Mouse (Mus musculus): ENCODE results near the gene Pitx3.
"Not testable (repeated sequence)": the region's sequence is repeated elsewhere in the genome, so short reads cannot be mapped to it uniquely, and the experiment has no call there.

The Pitx3 gene

GRCm38 (mm10) chr19:46131694-46132525, 16.2 kb downstream of the Pitx3 start, which contains the start of gene Elovl3:
Elovl3 (plus strand) TSS chr19:46131897.
- no peak for DNase-seq (ENCODE audit: low read depth, low spot score)

DNA sequence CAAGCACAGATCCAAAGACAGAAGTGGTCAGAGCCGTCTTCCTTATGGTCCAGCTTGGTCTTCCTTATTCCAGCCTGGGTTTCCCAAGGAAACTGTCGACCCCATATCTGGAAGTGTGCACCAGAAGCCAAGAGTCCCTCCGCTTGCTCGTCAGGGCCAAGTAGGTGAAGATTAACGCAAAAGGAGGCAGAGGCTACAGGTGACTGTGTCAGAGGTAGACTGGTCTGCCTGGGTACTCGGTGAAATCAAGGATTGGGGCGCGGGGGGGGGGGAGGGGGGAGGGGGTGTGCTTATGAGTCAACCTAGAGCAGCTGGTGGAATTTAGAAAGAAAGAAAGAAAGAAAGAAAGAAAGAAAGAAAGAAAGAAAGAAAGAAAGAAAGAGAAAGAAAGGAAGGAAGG, 16.8 kb downstream of the Pitx3 start:
- DNase-seq (ENCODE audit: low read depth, low spot score): no peak

- not testable (repeated sequence) for DNase-seq (ENCODE audit: low read depth, low spot score)
Observed at GRCm38 (mm10) chr19:46129737-46130136, 18.4 kb downstream of the Pitx3 start.

- no peak for DNase-seq (ENCODE audit: low read depth, low spot score)
Observed at GRCm38 (mm10) chr19:46126301-46126700, 21.8 kb downstream of the Pitx3 start.

GRCm38 (mm10) chr19:46124651-46125050, 23.5 kb downstream of the Pitx3 start:
- DNase-seq (ENCODE audit: low read depth, low spot score): no peak

- DNase-seq (ENCODE audit: low read depth, low spot score): no peak
Observed at GRCm38 (mm10) chr19:46123876-46124275, 24.2 kb downstream of the Pitx3 start.

- DNase-seq (ENCODE audit: low read depth, low spot score): no peak
Observed at GRCm38 (mm10) chr19:46120872-46121271, 27.3 kb downstream of the Pitx3 start.

DNA sequence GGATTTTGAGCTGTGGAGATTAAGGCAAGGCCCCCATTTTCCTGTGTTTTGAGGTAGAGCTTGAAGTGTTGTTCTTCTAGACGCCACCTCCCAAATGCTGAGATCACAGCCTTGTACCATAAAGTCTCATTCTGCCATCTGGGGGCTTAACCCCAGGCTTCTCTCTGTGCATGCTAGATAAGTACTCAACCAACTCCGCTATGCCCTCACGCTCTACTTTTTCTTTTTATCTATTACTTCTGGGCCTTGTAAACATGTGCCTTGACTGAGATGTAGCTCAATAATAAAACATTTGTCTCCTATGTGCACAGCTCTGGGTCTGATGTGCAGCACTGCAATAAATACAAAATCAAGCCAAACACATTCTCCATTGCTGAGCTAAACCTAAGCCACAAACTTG, 28.7 kb downstream of the Pitx3 start:
- DNase-seq (ENCODE audit: low read depth, low spot score): no peak

DNA sequence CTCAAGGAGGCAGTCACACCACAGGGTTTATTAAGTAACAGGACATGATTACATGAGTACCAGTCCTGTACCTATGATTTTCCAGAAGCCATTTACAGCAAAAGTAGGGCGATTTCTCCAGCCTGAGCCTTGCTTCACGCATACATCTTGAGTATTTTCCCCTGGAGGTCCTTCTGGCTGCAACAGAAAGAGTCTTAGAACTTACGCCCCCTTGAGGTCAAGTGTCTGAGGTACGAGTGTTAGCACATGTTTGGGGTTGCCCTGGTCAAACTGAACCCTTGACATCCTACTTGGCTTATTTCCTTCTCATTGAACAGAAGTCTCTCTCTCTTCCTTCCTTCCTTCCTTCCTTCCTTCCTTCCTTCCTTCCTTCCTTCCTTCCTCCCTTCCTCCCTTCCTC, 33.5 kb downstream of the Pitx3 start:
- DNase-seq (ENCODE audit: low read depth, low spot score): no peak

DNA sequence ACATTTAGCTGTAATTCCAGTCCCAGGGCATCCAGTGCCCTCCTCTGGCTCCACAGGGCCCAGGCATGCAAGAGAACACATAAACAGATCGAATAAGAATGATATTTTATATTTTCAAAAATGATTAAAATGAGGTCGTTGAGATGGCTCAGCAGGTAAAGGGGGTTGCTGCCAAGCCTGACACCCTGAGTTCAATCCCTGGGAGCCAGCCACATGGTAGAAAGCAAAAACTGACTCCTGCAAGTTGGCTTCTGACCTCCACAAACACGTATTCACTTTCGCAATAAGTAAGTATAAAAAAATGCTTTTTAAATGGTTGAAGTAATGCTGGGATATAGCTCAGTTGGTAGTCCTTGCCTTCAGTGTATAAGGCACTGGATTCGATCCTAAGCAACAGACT, 37.3 kb downstream of the Pitx3 start:
- DNase-seq (ENCODE audit: low read depth, low spot score): no peak

DNA sequence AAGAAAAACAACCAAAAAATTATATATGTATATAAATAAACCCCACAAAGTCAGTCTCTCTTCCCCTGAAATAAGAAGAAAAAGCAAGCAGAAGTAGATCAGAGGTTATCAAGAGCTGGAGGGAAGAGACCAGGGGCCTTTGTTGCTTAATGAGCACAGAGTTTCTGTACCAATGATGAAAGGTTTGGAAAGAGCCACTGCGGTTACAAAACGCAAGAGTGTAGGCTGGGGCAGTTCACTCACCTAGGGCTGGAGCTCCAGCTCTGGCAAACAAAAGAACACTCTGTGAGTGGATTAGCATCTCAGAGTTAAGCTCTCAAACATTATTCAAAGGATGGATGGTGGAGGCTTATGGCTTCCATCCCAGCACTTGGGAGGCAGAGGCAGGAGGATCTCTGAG, 37.9 kb downstream of the Pitx3 start:
- DNase-seq (ENCODE audit: low read depth, low spot score): no peak

GRCm38 (mm10) chr19:46104187-46104557, 44.0 kb downstream of the Pitx3 start:
- DNase-seq (ENCODE audit: low read depth, low spot score): no peak

DNA sequence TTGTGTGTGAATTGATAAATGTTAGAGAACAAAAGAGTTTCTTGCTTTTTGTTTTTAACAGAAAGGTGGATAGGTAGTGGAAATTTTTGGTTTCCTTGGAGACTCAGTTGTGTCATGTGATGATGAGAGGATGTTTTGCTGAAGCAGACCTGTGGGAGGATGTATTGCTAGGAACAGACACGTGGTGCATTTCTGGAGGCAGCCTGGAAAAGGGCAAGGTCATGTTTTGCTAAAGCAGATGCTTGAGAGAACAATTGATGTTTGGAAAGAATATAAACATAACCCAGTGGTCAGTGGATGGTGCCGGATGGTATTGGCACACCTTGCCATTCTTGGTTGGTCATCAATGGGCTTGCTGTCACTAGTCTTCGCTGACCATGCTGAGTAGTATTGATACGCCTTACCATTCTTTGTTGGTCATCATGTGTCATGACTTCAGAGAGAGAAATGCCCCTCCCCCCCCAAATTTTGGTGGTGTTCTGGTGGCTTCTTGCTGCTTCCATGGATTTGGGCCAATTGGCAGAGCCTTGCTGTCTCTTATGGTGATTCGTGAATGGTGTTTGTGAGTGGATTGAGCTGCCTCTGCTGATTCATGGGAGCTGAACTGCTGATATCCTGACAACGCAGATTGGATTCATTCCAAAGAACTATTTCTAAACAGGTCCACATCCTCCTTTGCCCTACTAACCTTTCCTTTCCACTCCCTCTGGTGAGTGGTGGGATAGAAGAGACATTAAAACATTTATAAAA, 44.5 kb downstream of the Pitx3 start:
- DNase-seq (ENCODE audit: low read depth, low spot score): no peak

DNA sequence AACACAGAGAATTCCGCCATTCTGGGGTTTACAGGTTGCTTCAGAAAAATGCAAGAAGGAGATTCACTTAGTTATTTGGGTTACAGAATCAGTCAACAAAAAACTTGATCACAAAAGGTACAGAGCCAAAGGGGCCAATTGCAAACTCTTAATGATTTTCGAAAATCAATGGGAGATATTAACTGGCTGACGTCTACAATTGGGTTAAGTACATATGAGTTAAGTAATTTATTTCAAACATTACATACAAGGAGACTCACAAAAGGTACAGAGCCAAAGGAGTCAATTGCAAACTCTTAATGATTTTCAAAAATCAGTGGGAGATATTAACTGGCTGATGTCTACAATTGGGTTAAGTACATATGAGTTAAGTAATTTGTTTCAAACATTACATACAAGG, 48.6 kb downstream of the Pitx3 start:
- no peak for DNase-seq (ENCODE audit: low read depth, low spot score)

DNA sequence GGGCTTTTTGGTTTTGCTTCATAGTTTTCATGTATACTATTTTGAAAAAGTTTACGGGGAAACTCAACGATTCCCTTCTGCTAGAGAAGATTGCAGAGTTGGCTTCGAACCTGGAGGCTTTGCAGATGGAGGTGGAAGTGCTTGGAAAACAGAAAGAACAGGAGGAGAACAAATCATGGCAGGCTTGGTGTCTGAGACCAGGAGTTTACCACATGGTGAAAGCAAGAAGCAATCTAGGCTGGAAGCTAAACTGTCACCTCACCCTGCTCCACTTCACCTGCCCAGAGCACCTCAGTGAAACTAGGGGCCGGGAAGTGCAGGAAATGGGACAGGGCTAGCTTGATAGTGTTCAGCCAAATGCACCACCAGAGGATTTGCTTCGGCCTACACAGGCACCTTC, 51.7 kb downstream of the Pitx3 start:
- no peak for DNase-seq (ENCODE audit: low read depth, low spot score)

- DNase-seq (ENCODE audit: low read depth, low spot score): no peak
Observed at GRCm38 (mm10) chr19:46095291-46095690, 52.8 kb downstream of the Pitx3 start.

DNA sequence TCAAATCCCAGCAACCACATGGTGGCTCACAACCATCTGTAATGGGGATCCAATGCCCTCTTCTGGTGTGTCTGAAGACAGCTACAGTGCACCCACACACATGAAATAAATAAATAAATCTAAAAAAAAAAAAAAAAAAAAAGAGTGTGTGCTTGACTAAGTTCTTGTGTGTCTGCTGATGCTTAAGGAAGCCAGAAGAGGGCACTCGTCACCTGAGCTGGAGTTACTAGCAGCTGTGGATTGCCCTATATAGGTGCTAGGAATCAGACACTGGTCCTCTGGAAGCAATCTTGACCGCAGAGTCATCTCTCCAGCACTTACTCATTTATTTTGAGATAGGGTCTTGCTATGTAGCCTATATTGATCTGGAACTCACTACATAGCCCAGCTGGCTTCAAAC, 54.0 kb downstream of the Pitx3 start:
- peak; percentile 51 for DNase-seq (ENCODE audit: low read depth, low spot score)

GRCm38 (mm10) chr19:46091641-46092040, 56.5 kb downstream of the Pitx3 start:
- no peak for DNase-seq (ENCODE audit: low read depth, low spot score)

- DNase-seq (ENCODE audit: low read depth, low spot score): no peak
Observed at GRCm38 (mm10) chr19:46087871-46088270, 60.3 kb downstream of the Pitx3 start.

DNA sequence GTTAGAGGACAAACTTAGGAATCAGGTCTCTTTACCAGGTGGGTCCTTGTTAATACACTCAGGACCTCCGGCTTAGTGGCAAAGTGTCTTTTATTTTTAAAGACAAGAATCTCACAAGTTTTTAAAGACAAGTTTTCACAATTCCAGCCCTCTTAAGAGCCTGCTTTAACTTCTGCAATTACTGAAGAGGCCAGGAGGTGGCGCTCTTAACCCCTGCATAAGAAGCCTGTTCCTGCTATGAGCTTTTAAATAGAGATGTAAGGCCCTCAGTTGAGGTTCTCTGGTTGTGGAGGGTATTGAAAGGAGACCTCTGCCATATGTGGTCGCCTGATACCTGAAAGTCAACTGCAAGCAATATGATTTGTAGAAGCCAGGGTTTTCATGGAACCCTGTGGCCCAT, 61.8 kb downstream of the Pitx3 start:
- DNase-seq (ENCODE audit: low read depth, low spot score): peak; percentile 85

Data from ES-CJ7 (cell line).